Mouse (Mus musculus) CH12.LX (cell line): ENCODE measurements at regions not wholly inside any gene's neighbourhood (a gene's known extent, or its start where the extent isn't known, plus 50 kb on each side); places are given as distances from the start of the nearest gene placed in this dataset.

Experiments
- DNase-seq: peaks from one replicate; pipeline ENCODE4 v3.0.0-alpha.2; 2013; ENCODE audit errors: extremely low read depth
- H3K27ac ChIP-seq: 2 replicates; pipeline ENCODE4 v1.5.1; 2012; ENCODE audit warnings: low read depth, mild to moderate bottlenecking, control low read depth, moderate library complexity; ENCODE audit not compliant: insufficient read depth
- H3K27me3 ChIP-seq: replicated peaks from 2 replicates; pipeline ENCODE3; 2012; ENCODE audit warnings: inconsistent platforms
- H3K36me3 ChIP-seq, 2 experiments: replicated peaks in 1 of 2; 2 replicates each; pipeline versions ENCODE3 to v1.6.1; 2012; ENCODE audit warnings: inconsistent platforms in 1 of 2, low read length in 1 of 2, mild to moderate bottlenecking in 1 of 2, mixed read lengths in 1 of 2, moderate library complexity in 1 of 2; ENCODE audit not compliant: control insufficient read depth in 1 of 2, insufficient read depth in 1 of 2
- H3K4me1 ChIP-seq, 2 experiments: 2 replicates each; pipeline ENCODE4 v1.6.1; 2012; ENCODE audit warnings: inconsistent platforms in 1 of 2, moderate library complexity in 1 of 2; ENCODE audit not compliant: insufficient read depth in 2 of 2, control insufficient read depth in 1 of 2
- H3K4me2 ChIP-seq: 2 replicates; pipeline ENCODE4 v1.6.1; 2012; ENCODE audit warnings: low read depth, mild to moderate bottlenecking, control low read depth; ENCODE audit not compliant: poor library complexity, insufficient read depth, severe bottlenecking
- H3K4me3 ChIP-seq, 3 experiments: fragments of 150-350 bp in 1 of 3; sonication (generic) in 1 of 3; replicated peaks in 1 of 3; 2 replicates each; pipeline versions ENCODE3 to v1.5.1; 2011 to 2012; ENCODE audit warnings: low read depth in 2 of 3, low read length in 2 of 3, mild to moderate bottlenecking in 2 of 3, moderate library complexity in 2 of 3, control low read depth in 1 of 3, improper control_type of control experiment in 1 of 3, inconsistent platforms in 1 of 3, mixed read lengths in 1 of 3; ENCODE audit not compliant: poor library complexity in 1 of 3
- H3K79me2 ChIP-seq: replicated peaks from 2 replicates; pipeline ENCODE4 v1.6.1; 2012; ENCODE audit warnings: mild to moderate bottlenecking, moderate library complexity; ENCODE audit not compliant: control insufficient read depth, poor library complexity, insufficient read depth, severe bottlenecking; ENCODE audit errors: extremely low read depth
- H3K9ac ChIP-seq: 2 replicates; pipeline ENCODE4 v1.6.1; 2012; ENCODE audit warnings: low read depth, mild to moderate bottlenecking, control low read depth, moderate library complexity; ENCODE audit not compliant: insufficient read depth
- H3K9me3 ChIP-seq: replicated peaks from 2 replicates; pipeline ENCODE3; 2012; ENCODE audit warnings: low read length, inconsistent platforms, mixed read lengths
- BHLHE40 ChIP-seq: IDR thresholded peaks from 2 replicates; pipeline ENCODE4 v1.6.1; 2011; ENCODE audit warnings: mild to moderate bottlenecking, low read depth, low read length, improper control_type of control experiment
- CHD2 ChIP-seq: IDR thresholded peaks from 2 replicates; pipeline ENCODE4 v1.6.1; 2011; ENCODE audit warnings: low read length, improper control_type of control experiment
- CTCF ChIP-seq, 2 experiments: IDR thresholded peaks in 1 of 2; conservative IDR thresholded peaks in 1 of 2; 2 replicates each; pipeline ENCODE4 v1.5.1; 2011 to 2012; ENCODE audit warnings: low read depth in 2 of 2, low read length in 2 of 2, improper control_type of control experiment in 1 of 2, inconsistent platforms in 1 of 2, mild to moderate bottlenecking in 1 of 2, moderate library complexity in 1 of 2
- E2F4 ChIP-seq: IDR thresholded peaks from 2 replicates; pipeline ENCODE4 v1.6.1; 2011; ENCODE audit warnings: low read depth, low read length, improper control_type of control experiment; ENCODE audit not compliant: insufficient replicate concordance
- ELF1 ChIP-seq: IDR thresholded peaks from 2 replicates; pipeline ENCODE4 v1.6.1; 2014; ENCODE audit warnings: low read depth, mild to moderate bottlenecking, inconsistent platforms, low read length, improper control_type of control experiment
- EP300 ChIP-seq: IDR thresholded peaks from 2 replicates; pipeline ENCODE4 v1.6.1; 2011; ENCODE audit warnings: low read length, improper control_type of control experiment
- GABPA ChIP-seq: IDR thresholded peaks from 2 replicates; pipeline ENCODE4 v1.6.1; 2012; ENCODE audit warnings: low read depth, low read length, improper control_type of control experiment, inconsistent platforms; ENCODE audit not compliant: insufficient replicate concordance
- IRF4 ChIP-seq: IDR thresholded peaks from 2 replicates; pipeline ENCODE4 v1.6.1; 2014; ENCODE audit warnings: low read depth, mild to moderate bottlenecking, inconsistent platforms, low read length, improper control_type of control experiment
- JUN ChIP-seq: IDR thresholded peaks from 2 replicates; pipeline ENCODE4 v1.6.1; 2011; ENCODE audit warnings: low read depth, mild to moderate bottlenecking, low read length, improper control_type of control experiment, moderate library complexity; ENCODE audit not compliant: insufficient read depth
- JUND ChIP-seq: conservative IDR thresholded peaks from 2 replicates; pipeline ENCODE4 v1.6.1; 2011; ENCODE audit warnings: low read depth, low read length, improper control_type of control experiment
- MAX ChIP-seq: IDR thresholded peaks from 2 replicates; pipeline ENCODE4 v1.6.1; 2011; ENCODE audit warnings: low read length, improper control_type of control experiment
- MAZ ChIP-seq: IDR thresholded peaks from 2 replicates; pipeline ENCODE4 v1.6.1; 2012; ENCODE audit warnings: low read depth, mild to moderate bottlenecking, inconsistent platforms, low read length, improper control_type of control experiment, moderate library complexity
- MXI1 ChIP-seq: IDR thresholded peaks from 2 replicates; pipeline ENCODE4 v1.6.1; 2011; ENCODE audit warnings: mild to moderate bottlenecking, low read depth, low read length, improper control_type of control experiment
- NRF1 ChIP-seq: IDR thresholded peaks from 2 replicates; pipeline ENCODE4 v1.6.1; 2014; ENCODE audit warnings: low read depth, mild to moderate bottlenecking, inconsistent platforms, low read length, improper control_type of control experiment, moderate library complexity
- POLR2A ChIP-seq: IDR thresholded peaks from 2 replicates; pipeline ENCODE4 v1.6.1; 2011; ENCODE audit warnings: low read depth, mild to moderate bottlenecking, improper control_type of control experiment, low read length
- POLR2AphosphoS2 ChIP-seq: IDR thresholded peaks from 2 replicates; pipeline ENCODE4 v1.6.1; 2011; ENCODE audit warnings: low read depth, low read length, improper control_type of control experiment
- SMC3 ChIP-seq: IDR thresholded peaks from 2 replicates; pipeline ENCODE4 v1.6.1; 2011; ENCODE audit warnings: low read depth, low read length, improper control_type of control experiment
- TBP ChIP-seq: conservative IDR thresholded peaks from 2 replicates; pipeline ENCODE4 v1.6.1; 2011; ENCODE audit warnings: low read depth, low read length, improper control_type of control experiment
- TCF12 ChIP-seq: IDR thresholded peaks from 2 replicates; pipeline ENCODE4 v1.6.1; 2014; ENCODE audit warnings: low read depth, mild to moderate bottlenecking, inconsistent platforms, low read length, improper control_type of control experiment
- USF1 ChIP-seq: IDR thresholded peaks from 2 replicates; pipeline ENCODE4 v1.6.1; 2014; ENCODE audit warnings: low read depth, mild to moderate bottlenecking, inconsistent platforms, low read length, improper control_type of control experiment
- USF2 ChIP-seq: conservative IDR thresholded peaks from 2 replicates; pipeline ENCODE4 v1.6.1; 2011; ENCODE audit warnings: low read depth, low read length, improper control_type of control experiment
- ZKSCAN1 ChIP-seq: IDR thresholded peaks from 2 replicates; pipeline ENCODE4 v1.6.1; 2012; ENCODE audit warnings: low read depth, inconsistent platforms, low read length, improper control_type of control experiment, borderline replicate concordance
- ZMIZ1 ChIP-seq: IDR thresholded peaks from 2 replicates; pipeline ENCODE4 v1.6.1; 2012; ENCODE audit warnings: low read depth, mild to moderate bottlenecking, inconsistent platforms, low read length, improper control_type of control experiment
- ZNF384 ChIP-seq: IDR thresholded peaks from 2 replicates; pipeline ENCODE4 v1.6.1; 2012; ENCODE audit warnings: low read depth, low read length, improper control_type of control experiment, inconsistent platforms
- dilution Hi-C: fragments of 300-500 bp; cut with MboI; formaldehyde crosslinking; loops from 2 replicates; pipeline ENCODE4 v1.14.3; 2020; ENCODE audit warnings: low sequenced_read_pairs; ENCODE audit not compliant: extremely low pct_unique_long_range_greater_than_20kb, extremely low pct_ligation_motif_present
- in situ Hi-C: fragments of 300-500 bp; cut with MboI; formaldehyde crosslinking; loops from 3 replicates; pipeline ENCODE4 v1.14.3; 2019; ENCODE audit warnings: low sequenced_read_pairs, low pct_ligation_motif_present, low pct_unique_long_range_greater_than_20kb, mixed read lengths

GRCm38 (mm10) chr4:75394992-75395391 lies 116.9 kb upstream of the Dmac1 start:
- Histone ChIP-seq H3K27me3 (no peaks in the 10 kb centered on the region), H3K9me3 (peaks cover 2% of the 10 kb centered on the region), H3K4me2 (no peak overlapping the region), H3K4me3 (no peak overlapping the region), H3K9ac (no peak overlapping the region), H3K79me2 (no peaks in the 10 kb centered on the region), H3K27ac (no peak overlapping the region), H3K4me1 (no peaks in the 10 kb centered on the region), H3K36me3 (no peaks in the 10 kb centered on the region)
- dilution Hi-C loops = no loop called here
- in situ Hi-C loops = no loop called here
- TF ChIP-seq CTCF (conservative IDR thresholded peaks at IDR 0.05 in 1 of 2, IDR thresholded peaks at IDR 0.05 in 1 of 2; ENCODE audit: low read depth in 2 of 2, low read length in 2 of 2) (no peak), TBP (no peak), E2F4 (no peak), ZKSCAN1 (no peak), POLR2AphosphoS2 (no peak), EP300 (no peak), NRF1 (no peak), MXI1 (no peak), CHD2 (no peak), SMC3 (no peak), IRF4 (no peak), POLR2A (no peak), JUN (no peak), MAX (no peak), ELF1 (no peak), ZNF384 (no peak), JUND (no peak), MAZ (no peak), USF2 (no peak), USF1 (no peak)
- no peak for DNase-seq

GRCm38 (mm10) chr4:75394264-75394663 lies 116.2 kb upstream of the Dmac1 start:
- H3K36me3 ChIP-seq = no peaks in the 10 kb centered on the region
- H3K4me3 ChIP-seq = no peak overlapping the region
- no peaks in the 10 kb centered on the region for H3K27me3 ChIP-seq
- H3K79me2 ChIP-seq = no peaks in the 10 kb centered on the region
- in situ Hi-C loops (no loop called here), dilution Hi-C loops (no loop called here)
- TF ChIP-seq TCF12 (no peak), CTCF (conservative IDR thresholded peaks at IDR 0.05 in 1 of 2, IDR thresholded peaks at IDR 0.05 in 1 of 2; ENCODE audit: low read depth in 2 of 2, low read length in 2 of 2) (no peak), ZKSCAN1 (no peak), IRF4 (no peak), USF2 (no peak), EP300 (no peak), BHLHE40 (no peak), ZMIZ1 (no peak), TBP (no peak), JUN (no peak), GABPA (no peak)
- H3K27ac ChIP-seq = no peak overlapping the region
- peaks cover 2% of the 10 kb centered on the region for H3K9me3 ChIP-seq
- H3K4me1 ChIP-seq = no peaks in the 10 kb centered on the region
- no peak overlapping the region for H3K4me2 ChIP-seq
- DNase-seq = no peak
- H3K9ac ChIP-seq = no peak overlapping the region
